Mouse (Mus musculus) olfactory bulb, adult 2 months (tissue): ENCODE measurements around the gene Tctex1d1.

Experiments used
- CTCF ChIP-seq: fragments of 200-500 bp; IDR thresholded peaks from 2 replicates; pipeline ENCODE4 v1.5.1; 2012; ENCODE audit warnings: low read depth, mild to moderate bottlenecking, low read length, moderate library complexity; ENCODE audit not compliant: insufficient read depth
- POLR2A ChIP-seq: fragments of 200-500 bp; IDR thresholded peaks from 2 replicates; pipeline ENCODE4 v1.6.1; 2012; ENCODE audit warnings: mild to moderate bottlenecking, low read depth, low read length, moderate library complexity; ENCODE audit not compliant: insufficient read depth

- TF ChIP-seq CTCF (no peak), POLR2A (no peak)
Observed at GRCm38 (mm10) chr4:103027745-103028144, 49.3 kb downstream of the Tctex1d1 start.
